Mouse (Mus musculus): Measurements from ENCODE around the gene Tsen2. TPM values are rescaled to one million over a fixed set of nuclear protein-coding genes. Genes with fewer than 3 reads are reported as not detected.

The Tsen2 gene
- 10 to 100 TPM; 26.2 to 27.1 TPM for total RNA-seq (2021)
- long read RNA-seq, experiment 1, transcript Tsen2-201 (12 exons, 2,106 nt), result major isoform, 15 of 28 reads
- long read RNA-seq, experiment 1, partial matches to known transcripts, result 6 of 28 reads
- long read RNA-seq, experiment 1, other reads (novel, unspliced or antisense), result 7 of 28 reads
- long read RNA-seq, experiment 2, transcript Tsen2-201 (12 exons, 2,106 nt), result major isoform, 14 of 26 reads
- long read RNA-seq, experiment 2, partial matches to known transcripts, result 4 of 26 reads
- long read RNA-seq, experiment 2, other reads (novel, unspliced or antisense), result 8 of 26 reads

GRCm38 (mm10) chr6:115544442-115544970 lies at the start of gene Tsen2:
Gene Tsen2 (plus strand): TSS chr6:115544664.
- TF ChIP-seq CTCF (conservative IDR thresholded peaks at IDR 0.05), result peak; percentile 47
- peak within 1 kb of the TSS; percentile 98 for H3K4me3 ChIP-seq
- H3K27ac ChIP-seq, result peak within 1 kb of the TSS; percentile 90
- peak; percentile 95 for DNase-seq (ENCODE audit: low spot score in 2 of 2)

DNA sequence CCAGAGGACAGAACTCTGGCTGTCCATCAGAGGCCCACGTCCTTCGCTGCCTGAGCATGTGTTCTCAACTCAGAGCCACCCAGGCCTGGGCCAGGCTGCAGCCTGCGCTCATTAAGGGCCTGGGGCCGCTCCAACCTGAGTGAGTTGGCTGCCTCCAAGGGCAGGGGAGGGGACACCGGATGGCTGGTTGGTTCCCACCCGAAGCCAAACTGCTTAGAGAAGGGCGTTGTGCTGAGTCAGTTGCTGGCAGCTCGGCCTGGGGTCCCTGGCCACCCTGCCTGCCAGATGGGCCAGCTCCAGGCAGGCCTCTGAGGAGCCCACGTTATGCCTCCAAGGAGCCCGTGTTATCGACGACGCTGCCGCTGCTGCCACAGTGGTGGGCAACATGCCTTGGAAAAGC lies 44.9 kb upstream of the Tsen2 start:
- no peak for TF ChIP-seq CTCF (conservative IDR thresholded peaks at IDR 0.05)
- H3K4me3 ChIP-seq, result no peak overlapping the region
- peak; percentile 46 to 59 for DNase-seq (ENCODE audit: low spot score in 2 of 2)
- H3K27ac ChIP-seq, result peak overlapping the region; percentile 32; the same call in 1 of the 2 replicates

GRCm38 (mm10) chr6:115500234-115500633 lies 44.2 kb upstream of the Tsen2 start:
- no peak for TF ChIP-seq CTCF (conservative IDR thresholded peaks at IDR 0.05)
- Histone ChIP-seq H3K27ac (0 out of 2 replicates have a peak overlapping the region, but pooled peaks have one; percentile 32), H3K4me3 (no peak overlapping the region)
- no peak for DNase-seq (ENCODE audit: low spot score in 2 of 2)

DNA sequence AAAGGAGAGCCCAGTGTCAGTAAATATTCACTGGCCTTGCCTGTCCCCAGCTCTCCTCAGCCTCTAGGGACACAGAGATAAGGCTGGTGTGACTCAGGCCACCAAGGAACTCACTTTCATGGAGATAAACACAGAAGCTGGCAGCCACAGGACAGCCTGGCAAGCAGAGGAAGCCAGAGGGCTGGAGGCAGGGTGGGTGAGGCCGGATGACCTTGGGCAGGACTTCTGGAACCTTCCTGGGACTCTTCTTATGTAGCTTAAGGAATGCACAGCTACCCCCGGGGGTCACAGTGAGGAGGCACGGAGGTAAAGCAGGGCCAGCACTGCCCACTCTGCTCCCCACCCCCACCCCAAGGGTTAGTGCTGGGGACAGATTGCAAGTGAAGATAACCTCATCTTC lies 43.3 kb upstream of the Tsen2 start:
- DNase-seq (ENCODE audit: low spot score in 2 of 2), result no peak
- no peak overlapping the region for H3K4me3 ChIP-seq
- no peak overlapping the region for H3K27ac ChIP-seq
- no peak for TF ChIP-seq CTCF (conservative IDR thresholded peaks at IDR 0.05)

GRCm38 (mm10) chr6:115503038-115503437 lies 41.4 kb upstream of the Tsen2 start:
- Histone ChIP-seq H3K27ac (no peak overlapping the region), H3K4me3 (no peak overlapping the region)
- DNase-seq (ENCODE audit: low spot score in 2 of 2), result no peak
- TF ChIP-seq CTCF (conservative IDR thresholded peaks at IDR 0.05), result no peak

- no peak for TF ChIP-seq CTCF (conservative IDR thresholded peaks at IDR 0.05)
- H3K4me3 ChIP-seq, result no peak overlapping the region
Measured at GRCm38 (mm10) chr6:115503549-115504159, 40.8 kb upstream of the Tsen2 start.

DNA sequence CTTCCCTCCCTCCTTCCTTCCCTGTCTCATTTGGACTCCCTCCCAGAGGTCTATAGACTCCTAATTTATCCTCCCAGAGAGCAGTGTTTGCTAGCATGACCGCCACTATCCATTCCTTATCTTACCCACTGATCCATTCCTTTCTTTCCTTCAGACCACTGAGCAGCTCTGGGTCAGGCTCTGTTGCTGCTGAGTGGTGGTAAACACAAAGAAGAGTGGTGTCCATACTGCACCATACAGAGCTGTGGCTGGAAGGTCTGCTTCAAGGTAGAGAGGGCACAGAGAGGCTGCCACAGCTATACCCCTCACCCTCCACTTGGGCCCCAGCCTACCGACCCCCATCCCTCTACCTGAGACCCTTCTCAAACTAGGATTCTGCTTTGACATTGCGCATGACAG lies 40.3 kb upstream of the Tsen2 start:
- no peak for DNase-seq (ENCODE audit: low spot score in 2 of 2)
- no peak overlapping the region for H3K27ac ChIP-seq
- no peak overlapping the region for H3K4me3 ChIP-seq
- TF ChIP-seq CTCF (conservative IDR thresholded peaks at IDR 0.05), result no peak

More at GRCm38 (mm10) chr6:115503549-115504159, 40.8 kb upstream of the Tsen2 start:
- no peak for DNase-seq (ENCODE audit: low spot score in 2 of 2)
- no peak overlapping the region for H3K27ac ChIP-seq

GRCm38 (mm10) chr6:115504915-115505314 lies 39.5 kb upstream of the Tsen2 start:
- no peak overlapping the region for H3K27ac ChIP-seq
- H3K4me3 ChIP-seq, result no peak overlapping the region
- DNase-seq (ENCODE audit: low spot score in 2 of 2), result no peak
- TF ChIP-seq CTCF (conservative IDR thresholded peaks at IDR 0.05), result no peak

DNA sequence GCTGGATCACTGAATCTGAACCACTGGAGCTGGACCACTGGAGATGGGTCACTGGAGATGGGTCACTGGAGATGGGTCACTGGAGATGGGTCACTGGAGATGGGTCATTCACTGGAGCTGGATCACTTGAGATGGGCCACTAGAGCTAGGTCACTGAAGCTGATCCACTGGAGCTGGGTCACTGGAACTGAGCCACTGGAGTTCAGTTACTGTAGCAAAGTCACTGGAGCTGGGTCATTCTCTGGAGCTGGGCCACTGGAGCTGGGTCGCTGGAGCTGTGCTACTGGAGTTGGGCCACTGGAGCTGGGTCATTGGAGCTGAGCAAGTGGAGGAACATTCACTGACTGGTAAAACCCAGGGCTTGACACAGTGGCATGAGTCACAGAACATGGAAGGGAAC lies 38.0 kb upstream of the Tsen2 start:
- H3K4me3 ChIP-seq, result no peak overlapping the region
- H3K27ac ChIP-seq, result no peak overlapping the region
- DNase-seq (ENCODE audit: low spot score in 2 of 2), result no peak
- TF ChIP-seq CTCF (conservative IDR thresholded peaks at IDR 0.05), result no peak

DNA sequence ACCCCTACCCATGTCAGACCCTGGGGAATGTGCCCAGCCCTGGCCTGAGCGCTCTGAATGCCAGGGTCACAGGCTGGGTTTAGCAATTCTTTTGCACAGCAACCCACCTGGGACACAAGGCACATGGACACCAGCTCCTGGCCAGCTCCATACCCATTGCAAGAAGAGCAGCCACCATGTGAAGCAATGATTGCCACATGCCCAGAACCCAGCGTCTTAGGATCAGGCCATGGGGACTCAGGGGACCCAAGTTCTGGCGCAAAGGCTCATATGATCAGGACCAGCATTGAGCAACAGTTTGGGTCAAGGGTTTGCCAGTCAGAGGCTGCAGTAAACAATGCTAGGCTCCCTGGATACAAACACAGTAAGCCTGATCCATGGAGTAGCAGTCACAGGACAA lies 33.0 kb upstream of the Tsen2 start:
- H3K27ac ChIP-seq, result no peak overlapping the region
- no peak overlapping the region for H3K4me3 ChIP-seq
- TF ChIP-seq CTCF (conservative IDR thresholded peaks at IDR 0.05), result no peak
- no peak for DNase-seq (ENCODE audit: low spot score in 2 of 2)

GRCm38 (mm10) chr6:115513207-115513606 lies 31.3 kb upstream of the Tsen2 start:
- no peak for DNase-seq (ENCODE audit: low spot score in 2 of 2)
- TF ChIP-seq CTCF (conservative IDR thresholded peaks at IDR 0.05), result no peak
- no peak overlapping the region for H3K27ac ChIP-seq
- no peak overlapping the region for H3K4me3 ChIP-seq

DNA sequence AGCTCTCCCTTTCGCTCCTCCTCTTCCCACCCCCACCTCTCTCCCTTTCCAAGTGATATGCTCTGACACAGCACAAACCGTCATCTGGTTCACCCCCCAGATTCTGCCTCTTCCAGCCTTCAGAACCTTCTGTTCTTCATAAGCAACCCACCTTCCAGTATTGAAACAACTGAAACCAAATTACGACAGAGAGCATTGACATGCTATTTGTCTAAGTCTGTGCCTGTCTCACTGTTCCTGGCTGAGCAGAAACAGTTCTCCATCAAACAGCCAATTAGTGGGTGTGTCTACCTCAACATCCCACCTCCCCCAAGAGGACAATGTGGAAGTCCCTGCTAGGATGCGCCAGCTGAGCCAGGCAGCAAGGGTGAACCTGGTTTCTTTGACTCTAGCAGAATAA lies 26.6 kb upstream of the Tsen2 start:
- Histone ChIP-seq H3K4me3 (no peak overlapping the region), H3K27ac (peak overlapping the region; percentile 86)
- DNase-seq (ENCODE audit: low spot score in 2 of 2), result peak; percentile 51 to 72
- no peak for TF ChIP-seq CTCF (conservative IDR thresholded peaks at IDR 0.05)

GRCm38 (mm10) chr6:115518352-115518751 lies 26.1 kb upstream of the Tsen2 start:
- H3K4me3 ChIP-seq, result no peak overlapping the region
- TF ChIP-seq CTCF (conservative IDR thresholded peaks at IDR 0.05), result no peak
- DNase-seq (ENCODE audit: low spot score in 2 of 2), result no peak
- peak overlapping the region; percentile 86 for H3K27ac ChIP-seq
